Mouse (Mus musculus) myocyte (in vitro differentiated cells): ENCODE measurements around the gene A630095N17Rik.

Source experiments
- MAX ChIP-seq: IDR thresholded peaks from one replicate; pipeline ENCODE4 v1.6.1; 2011; ENCODE audit warnings: low read depth, mild to moderate bottlenecking, control low read depth
- MYOD1 ChIP-seq, 3 experiments: IDR thresholded peaks; one replicate each; pipeline ENCODE4 v1.6.1; 2011; ENCODE audit warnings: control low read depth in 2 of 3, low read depth in 2 of 3, mild to moderate bottlenecking in 2 of 3, moderate library complexity in 1 of 3; ENCODE audit not compliant: insufficient read length in 2 of 3, control insufficient read depth in 1 of 3
- POLR2A ChIP-seq: IDR thresholded peaks from one replicate; pipeline ENCODE4 v1.6.1; 2011; ENCODE audit warnings: low read depth, mild to moderate bottlenecking, control low read depth, moderate library complexity; ENCODE audit not compliant: insufficient read length
- USF1 ChIP-seq: IDR thresholded peaks from one replicate; pipeline ENCODE4 v1.6.1; 2011; ENCODE audit warnings: low read depth, mild to moderate bottlenecking, control low read depth, moderate library complexity

DNA sequence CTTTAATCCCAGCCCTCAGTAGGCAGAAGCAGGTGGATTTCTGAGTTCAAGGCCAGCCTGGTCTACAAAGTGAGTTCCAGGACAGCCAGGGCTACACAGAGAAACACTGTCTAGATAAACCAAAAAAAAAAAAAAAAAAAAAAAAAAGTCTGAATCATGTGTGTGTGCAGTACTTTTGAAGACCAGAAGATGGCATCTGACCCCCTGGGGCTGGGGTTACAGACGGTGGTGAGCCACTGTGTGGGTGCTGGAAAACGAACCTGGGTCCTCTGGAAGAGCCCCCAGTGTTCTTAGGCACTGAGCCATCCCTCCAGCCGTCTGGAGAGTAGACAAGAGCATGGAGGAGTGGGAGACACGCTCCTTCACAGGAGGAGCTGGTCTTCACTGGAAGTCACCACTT, 49.7 kb downstream of the A630095N17Rik start:
- TF ChIP-seq MYOD1 (IDR thresholded peaks at IDR 0.05; ENCODE audit: control insufficient read depth in 1 of 3, insufficient read length in 2 of 3, low read depth in 2 of 3) (no peak), USF1 (no peak), POLR2A (no peak), MAX (no peak)
